Mouse (Mus musculus) spleen, adult 2 months (tissue): ENCODE results near the gene Slc25a43.

Experiments
- CTCF ChIP-seq: fragments of 200-500 bp; IDR thresholded peaks from 2 replicates; pipeline ENCODE4 v1.5.1; 2011; ENCODE audit warnings: mild to moderate bottlenecking, inconsistent platforms; ENCODE audit not compliant: insufficient read depth, insufficient read length, insufficient replicate concordance; ENCODE audit errors: extremely low read depth
- POLR2A ChIP-seq: fragments of 200-500 bp; IDR thresholded peaks from 2 replicates; pipeline ENCODE4 v1.6.1; 2011; ENCODE audit warnings: low read depth, low read length, inconsistent platforms

DNA sequence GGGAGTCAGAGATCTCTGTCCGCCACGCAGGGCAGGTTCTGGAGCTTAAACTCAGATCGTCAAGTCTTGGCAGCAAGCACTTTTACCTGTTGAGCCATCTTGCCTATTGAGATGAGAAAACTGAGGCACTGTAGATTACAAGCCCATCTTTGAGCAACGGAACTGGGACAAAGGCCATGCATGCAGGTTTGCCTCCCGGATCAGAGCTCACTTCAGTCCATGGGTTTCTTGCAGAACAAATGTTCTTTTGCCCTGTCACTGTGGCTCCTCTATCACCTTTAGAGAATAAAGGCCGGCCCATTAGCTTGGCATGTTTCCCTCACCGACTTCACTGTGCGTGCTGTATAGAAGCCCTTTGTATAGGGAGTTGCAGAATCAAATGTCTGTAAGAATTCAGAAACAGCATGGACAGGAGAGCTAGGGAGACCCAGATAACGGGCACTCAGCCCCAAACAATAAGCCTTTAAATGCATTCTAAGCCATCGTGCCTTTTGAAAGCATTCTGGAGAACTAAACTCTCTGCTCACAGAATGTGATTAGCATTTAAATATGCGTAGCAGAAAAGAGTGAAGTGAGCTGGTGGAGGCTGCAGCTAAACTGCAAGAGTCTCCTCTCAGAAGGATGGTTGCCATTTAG lies 20.0 kb downstream of the Slc25a43 start:
- TF ChIP-seq CTCF (no peak), POLR2A (no peak)
